9 mouse cellular contexts compared by ENCODE assay signal in genomic region chr19:4855470-4855820, GRCm38 (mm10). TPM values are rescaled to one million over a fixed set of nuclear protein-coding genes. Genes with fewer than 3 reads are reported as not detected.
DNase-seq lines count a peak whose midpoint lies in the region; ATAC-seq and TF ChIP-seq lines count a peak whose summit lies in the region.
"Had no signal": no experiment of that assay in that cellular context is flagged by ENCODE, and none has a peak within 500 bp of the region (broad histone marks: within the 10 kb centered on the region; RNA-seq: fewer than 3 reads in every experiment).

No protein-coding gene starts in this region.

- 0 out of 2 replicates have a peak, but pooled peaks cover 7% of the 10 kb centered on the region for H3K36me3 ChIP-seq in heart, embryonic 12.5 days
- H3K36me3 ChIP-seq in ES-Bruce4 (ENCODE audit: control insufficient read depth, insufficient read depth, low read length, poor library complexity, severe bottlenecking), result no peaks in the 10 kb centered on the region
- no peaks in the 10 kb centered on the region for H3K36me3 ChIP-seq in forebrain, embryonic 16.5 days (ENCODE audit: control insufficient read depth, insufficient read depth)
- H3K36me3 ChIP-seq in liver, embryonic 15.5 days (replicated peaks), result no peaks in the 10 kb centered on the region

- no peak for TF ChIP-seq POLR2A in ES-Bruce4 (IDR thresholded peaks at IDR 0.05; ENCODE audit: insufficient read depth, low read length)

- H3K9ac ChIP-seq in heart, embryonic 12.5 days, result peak overlapping the region; percentile 73
- H3K9ac ChIP-seq in ES-Bruce4 (ENCODE audit: low read depth, poor library complexity, severe bottlenecking), result peak overlapping the region; percentile 54
- H3K9ac ChIP-seq in forebrain, embryonic 16.5 days (replicated peaks; ENCODE audit: low read depth, low read length), result peak overlapping the region; percentile 78
- peak overlapping the region; percentile 57 for H3K9ac ChIP-seq in liver, embryonic 15.5 days

- intact Hi-C loops in heart, postnatal 10 days (cut with DNase I), result no loop called here
- intact Hi-C loops in gastrocnemius, postnatal 36 days (cut with DNase I), result no loop called here

- H3K4me3 ChIP-seq in heart, embryonic 12.5 days, result peak overlapping the region; percentile 59
- H3K4me3 ChIP-seq in ES-Bruce4 (ENCODE audit: low read depth, low read length), result peak overlapping the region; percentile 62
- H3K4me3 ChIP-seq in forebrain, embryonic 16.5 days (replicated peaks; ENCODE audit: low read length), result peak overlapping the region; percentile 74
- H3K4me3 ChIP-seq in liver, embryonic 15.5 days (replicated peaks), result peak overlapping the region; percentile 62

- peaks cover 9% of the 10 kb centered on the region; the same call in 1 of the 2 replicates for H3K4me1 ChIP-seq in heart, embryonic 12.5 days (replicated peaks)
- H3K4me1 ChIP-seq in ES-Bruce4 (ENCODE audit: control insufficient read depth, insufficient read depth, low read length), result no peaks in the 10 kb centered on the region
- peaks cover 8% of the 10 kb centered on the region for H3K4me1 ChIP-seq in forebrain, embryonic 16.5 days (replicated peaks; ENCODE audit: control insufficient read depth, insufficient read depth, low read length)
- peaks cover 54% of the 10 kb centered on the region for H3K4me1 ChIP-seq in liver, embryonic 15.5 days (replicated peaks)

- no peak for ATAC-seq in heart, embryonic 12.5 days (ENCODE audit: insufficient number of reproducible peaks, low FRiP score)
- peak; percentile 45 for ATAC-seq in forebrain, embryonic 16.5 days
- no peak for ATAC-seq in liver, embryonic 15.5 days (ENCODE audit: insufficient read depth)
- no peak for ATAC-seq in inflammation-experienced regulatory T-cells, adult 6 months

- H3K27me3 ChIP-seq in heart, embryonic 12.5 days (replicated peaks), result peaks cover 24% of the 10 kb centered on the region
- H3K27me3 ChIP-seq in ES-Bruce4 (ENCODE audit: control insufficient read depth, insufficient read depth, low read length, poor library complexity, severe bottlenecking), result no peaks in the 10 kb centered on the region
- H3K27me3 ChIP-seq in forebrain, embryonic 16.5 days (replicated peaks; ENCODE audit: control insufficient read depth, insufficient read depth, low read length), result no peaks in the 10 kb centered on the region
- H3K27me3 ChIP-seq in liver, embryonic 15.5 days, result peaks cover 72% of the 10 kb centered on the region

- no peak for DNase-seq in heart, postnatal 10 days
- no peak for DNase-seq in gastrocnemius, postnatal 36 days
- no peak for DNase-seq in kidney, postnatal 10 days

- peak overlapping the region; percentile 48; the same call in 1 of the 2 replicates for H3K27ac ChIP-seq in heart, embryonic 12.5 days (ENCODE audit: poor library complexity, severe bottlenecking)
- H3K27ac ChIP-seq in ES-Bruce4 (ENCODE audit: insufficient read depth, low read length), result no peak overlapping the region
- H3K27ac ChIP-seq in forebrain, embryonic 16.5 days (ENCODE audit: low read length), result no peak overlapping the region
- no peak overlapping the region; the same call in 1 of the 2 replicates for H3K27ac ChIP-seq in liver, embryonic 15.5 days (replicated peaks)

- H3K4me2 ChIP-seq in heart, embryonic 12.5 days, result peak overlapping the region; percentile 96
- H3K4me2 ChIP-seq in forebrain, embryonic 16.5 days (ENCODE audit: low read length), result peak overlapping the region; percentile 100
- H3K4me2 ChIP-seq in liver, embryonic 15.5 days, result peak overlapping the region; percentile 88

- WGBS in heart, embryonic 12.5 days, result 4% methylated on average over 14 of the region's 14 CpGs
- 1% methylated on average over 14 of the region's 14 CpGs for WGBS in forebrain, embryonic 16.5 days
- 5% methylated on average over 14 of the region's 14 CpGs for WGBS in liver, embryonic 15.5 days (ENCODE audit: insufficient replicate concordance)

- TF ChIP-seq CTCF in ES-Bruce4 (IDR thresholded peaks at IDR 0.05; ENCODE audit: low read depth, low read length), result no peak

- TF ChIP-seq EP300 in ES-Bruce4 (IDR thresholded peaks at IDR 0.05; ENCODE audit: insufficient read depth, low read depth, low read length), result no peak

- no peaks in the 10 kb centered on the region for H3K9me3 ChIP-seq in heart, embryonic 12.5 days (replicated peaks)
- H3K9me3 ChIP-seq in ES-Bruce4 (replicated peaks; ENCODE audit: control insufficient read depth, insufficient read depth, low read length, poor library complexity, severe bottlenecking), result no peaks in the 10 kb centered on the region
- H3K9me3 ChIP-seq in forebrain, embryonic 16.5 days (ENCODE audit: control insufficient read depth, low read length), result no peaks in the 10 kb centered on the region
- no peaks in the 10 kb centered on the region for H3K9me3 ChIP-seq in liver, embryonic 15.5 days (replicated peaks)

RNA-seq across cellular contexts. Expression of gene Ctsf, which starts 0.5 kb away (rescaled TPM):
- 36.2 and 41.1 TPM in 2 replicates for polyA plus RNA-seq in heart, embryonic 12.5 days (2016; fragmentation: Nextera tagmentation; extraction: Ambion mirVana)
- total RNA-seq in heart, postnatal 10 days (2021), result 10 to 100 TPM; 54.7 to 56.0 TPM
- polyA plus RNA-seq in ES-Bruce4 (2011; ENCODE audit: insufficient read depth, insufficient read length, low read depth, missing spikeins), result 13.5 and 13.6 TPM in 2 replicates
- polyA plus RNA-seq in forebrain, embryonic 16.5 days (2015; fragmentation: Nextera tagmentation; extraction: Ambion mirVana), result 59.2 and 73.6 TPM in 2 replicates
- 25.8 and 28.8 TPM in 2 replicates for polyA plus RNA-seq in liver, embryonic 15.5 days (2015; fragmentation: Nextera tagmentation; extraction: Ambion mirVana)
- 1 to 10 TPM in 2 of 3 experiments, not detected in 1; 2.2 to 5.0 TPM for polyA plus RNA-seq in inflammation-experienced regulatory T-cells, adult 6 months (2017; shearing (Covaris generic))
- 10 to 100 TPM; 26.6 to 33.4 TPM for total RNA-seq in gastrocnemius, postnatal 36 days (2021)
- total RNA-seq: CH12.LX had no signal

RNA-seq across cellular contexts. Expression of gene Ccdc87, which starts 16.3 kb away (rescaled TPM):
- 0.05 TPM in 1 of 2 replicates, not detected in the other for polyA plus RNA-seq in heart, embryonic 12.5 days (2016; fragmentation: Nextera tagmentation; extraction: Ambion mirVana)
- total RNA-seq in heart, postnatal 10 days (2021), result not detected
- 0.27 TPM in 1 of 2 replicates, not detected in the other for polyA plus RNA-seq in ES-Bruce4 (2011; ENCODE audit: insufficient read depth, insufficient read length, low read depth, missing spikeins)
- 0.61 and 0.62 TPM in 2 replicates for polyA plus RNA-seq in forebrain, embryonic 16.5 days (2015; fragmentation: Nextera tagmentation; extraction: Ambion mirVana)
- not detected in 2 replicates for polyA plus RNA-seq in liver, embryonic 15.5 days (2015; fragmentation: Nextera tagmentation; extraction: Ambion mirVana)
- not detected for polyA plus RNA-seq in inflammation-experienced regulatory T-cells, adult 6 months (2017; shearing (Covaris generic))
- total RNA-seq in gastrocnemius, postnatal 36 days (2021), result not detected
- total RNA-seq: CH12.LX had no signal

RNA-seq across cellular contexts. Expression of gene Ccs, which starts 16.3 kb away (rescaled TPM):
- polyA plus RNA-seq in heart, embryonic 12.5 days (2016; fragmentation: Nextera tagmentation; extraction: Ambion mirVana), result 33.9 and 34.5 TPM in 2 replicates
- 10 to 100 TPM; 36.0 to 36.9 TPM for total RNA-seq in heart, postnatal 10 days (2021)
- polyA plus RNA-seq in ES-Bruce4 (2011; ENCODE audit: insufficient read depth, insufficient read length, low read depth, missing spikeins), result 36.6 and 37.3 TPM in 2 replicates
- polyA plus RNA-seq in forebrain, embryonic 16.5 days (2015; fragmentation: Nextera tagmentation; extraction: Ambion mirVana), result 34.7 and 38.6 TPM in 2 replicates
- polyA plus RNA-seq in liver, embryonic 15.5 days (2015; fragmentation: Nextera tagmentation; extraction: Ambion mirVana), result 52.4 and 61.9 TPM in 2 replicates
- polyA plus RNA-seq in inflammation-experienced regulatory T-cells, adult 6 months (2017; shearing (Covaris generic)), result 10 to 100 TPM; 47.2 to 94.6 (median 80.5) TPM
- total RNA-seq in gastrocnemius, postnatal 36 days (2021), result 10 to 100 TPM; 19.9 to 24.5 TPM

RNA-seq across cellular contexts. Expression of gene Actn3, which starts 22.3 kb away (rescaled TPM):
- 4.1 and 4.2 TPM in 2 replicates for polyA plus RNA-seq in heart, embryonic 12.5 days (2016; fragmentation: Nextera tagmentation; extraction: Ambion mirVana)
- under 1 TPM; 0.37 to 0.53 TPM for total RNA-seq in heart, postnatal 10 days (2021)
- 4.5 and 4.8 TPM in 2 replicates for polyA plus RNA-seq in ES-Bruce4 (2011; ENCODE audit: insufficient read depth, insufficient read length, low read depth, missing spikeins)
- 0.86 and 0.94 TPM in 2 replicates for polyA plus RNA-seq in forebrain, embryonic 16.5 days (2015; fragmentation: Nextera tagmentation; extraction: Ambion mirVana)
- polyA plus RNA-seq in liver, embryonic 15.5 days (2015; fragmentation: Nextera tagmentation; extraction: Ambion mirVana), result 0.85 and 1.2 TPM in 2 replicates
- under 1 TPM in 1 of 3 experiments, not detected in 2; 0.36 TPM for polyA plus RNA-seq in inflammation-experienced regulatory T-cells, adult 6 months (2017; shearing (Covaris generic))
- total RNA-seq in gastrocnemius, postnatal 36 days (2021), result 1,000 to 10,000 TPM; 8,494 to 8,724 TPM

RNA-seq across cellular contexts. Expression of gene Zdhhc24, which starts 23.0 kb away (rescaled TPM):
- polyA plus RNA-seq in heart, embryonic 12.5 days (2016; fragmentation: Nextera tagmentation; extraction: Ambion mirVana), result 9.6 TPM in 2 replicates
- 1 to 10 TPM; 4.0 to 5.0 TPM for total RNA-seq in heart, postnatal 10 days (2021)
- polyA plus RNA-seq in ES-Bruce4 (2011; ENCODE audit: insufficient read depth, insufficient read length, low read depth, missing spikeins), result 8.2 and 10.3 TPM in 2 replicates
- 22.8 and 26.8 TPM in 2 replicates for polyA plus RNA-seq in forebrain, embryonic 16.5 days (2015; fragmentation: Nextera tagmentation; extraction: Ambion mirVana)
- polyA plus RNA-seq in liver, embryonic 15.5 days (2015; fragmentation: Nextera tagmentation; extraction: Ambion mirVana), result 9.7 and 10.9 TPM in 2 replicates
- polyA plus RNA-seq in inflammation-experienced regulatory T-cells, adult 6 months (2017; shearing (Covaris generic)), result 1 to 10 TPM; 5.1 to 6.7 (median 6.7) TPM
- 1 to 10 TPM; 2.2 to 2.6 TPM for total RNA-seq in gastrocnemius, postnatal 36 days (2021)
